Mouse (Mus musculus): ENCODE measurements around the gene S1pr3. TPM values are rescaled to one million over a fixed set of nuclear protein-coding genes. Genes with fewer than 3 reads are reported as not detected.
A peak's percentile ranks its signal among the peaks of the same experiment; 100 is the strongest.

The S1pr3 gene
- 0.31 TPM in 1 of 2 replicates, not detected in the other for total RNA-seq (2014; fragmentation: Nextera tagmentation)
- 0.33 and 0.42 TPM in 2 replicates for total RNA-seq (2017)

DNA sequence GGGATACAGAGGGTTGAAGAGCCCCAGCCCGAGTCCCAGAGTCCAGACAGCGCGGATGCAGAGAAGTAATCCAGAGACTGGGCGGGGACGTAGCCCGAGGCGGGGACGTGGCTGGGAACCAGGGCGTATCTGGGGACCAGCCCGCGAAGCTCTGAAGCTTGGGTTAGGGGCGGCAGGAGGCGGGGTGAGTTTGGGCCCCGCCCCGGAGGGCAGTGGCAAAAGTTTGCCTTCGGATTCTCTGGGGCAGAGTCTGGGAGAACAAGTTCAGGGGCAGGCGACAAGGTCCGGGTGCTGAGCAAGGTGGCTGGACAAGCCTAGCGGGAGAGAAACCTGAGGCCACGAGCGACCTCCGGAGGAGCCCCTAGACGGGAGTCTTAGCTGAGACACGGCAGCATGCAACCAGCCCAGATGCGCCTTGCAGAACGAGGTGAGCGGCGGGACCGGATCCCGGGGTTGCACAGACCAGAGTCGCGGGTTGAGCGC is at the start of gene S1pr3:
Gene S1pr3 (plus strand): TSS at position 121 of the 483 bp plus-strand sequence.
- ATAC-seq (replicated peaks; ENCODE audit: low FRiP score, low TSS enrichment, poor library complexity, severe bottlenecking): 0 out of 2 replicates have a peak, but pooled peaks have one; percentile 43

- no peak for ATAC-seq (replicated peaks; ENCODE audit: low FRiP score, low TSS enrichment, poor library complexity, severe bottlenecking)
Observed at GRCm38 (mm10) chr13:51360441-51360962, 47.9 kb upstream of the S1pr3 start.

DNA sequence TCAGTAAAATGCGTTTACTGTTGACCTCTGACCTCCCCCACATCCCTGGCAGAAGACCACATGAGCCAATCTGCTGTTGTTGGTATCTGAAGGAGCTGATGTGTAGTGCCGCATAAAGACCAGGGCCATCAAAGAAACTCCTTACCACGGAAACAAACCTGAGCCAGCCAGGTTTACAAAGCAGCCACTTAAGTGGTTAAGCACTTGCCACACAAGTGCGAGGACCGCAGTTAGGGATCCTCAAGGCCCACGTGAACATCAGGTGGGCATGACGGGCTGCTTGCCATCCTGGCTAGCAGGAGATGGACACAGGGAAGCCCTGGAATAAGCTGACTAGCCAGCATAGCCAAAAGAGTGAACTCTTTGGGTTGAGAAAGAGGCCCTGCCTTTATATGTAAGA is 45.0 kb upstream of the S1pr3 start:
- ATAC-seq (replicated peaks; ENCODE audit: low FRiP score, low TSS enrichment, poor library complexity, severe bottlenecking): no peak

- ATAC-seq (replicated peaks; ENCODE audit: low FRiP score, low TSS enrichment, poor library complexity, severe bottlenecking): no peak
Observed at GRCm38 (mm10) chr13:51363985-51364384, 44.5 kb upstream of the S1pr3 start.

DNA sequence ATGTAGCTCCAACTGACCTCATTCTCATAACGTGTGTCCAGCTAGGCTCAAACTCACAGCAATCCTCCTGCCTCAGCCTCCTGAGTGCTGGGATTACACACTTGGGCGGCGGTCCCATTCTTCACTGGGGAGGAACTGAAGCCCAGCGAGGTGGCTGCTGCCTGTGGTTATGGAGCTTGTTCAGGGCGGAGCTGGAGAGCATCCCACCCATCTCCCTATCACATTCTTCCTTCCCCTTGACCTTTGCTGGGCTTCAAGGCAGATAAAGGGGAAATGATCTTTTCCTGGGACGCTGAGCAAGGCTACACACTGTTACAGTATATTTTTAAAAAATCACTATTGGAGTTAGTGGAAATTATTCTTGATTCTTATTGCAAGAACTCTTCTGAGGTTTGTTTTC is 43.2 kb upstream of the S1pr3 start:
- ATAC-seq (replicated peaks; ENCODE audit: low FRiP score, low TSS enrichment, poor library complexity, severe bottlenecking): no peak

- no peak for ATAC-seq (replicated peaks; ENCODE audit: low FRiP score, low TSS enrichment, poor library complexity, severe bottlenecking)
Observed at GRCm38 (mm10) chr13:51368346-51368745, 40.1 kb upstream of the S1pr3 start.

- no peak for ATAC-seq (replicated peaks; ENCODE audit: low FRiP score, low TSS enrichment, poor library complexity, severe bottlenecking)
Observed at GRCm38 (mm10) chr13:51369354-51369753, 39.1 kb upstream of the S1pr3 start.

- no peak for ATAC-seq (replicated peaks; ENCODE audit: low FRiP score, low TSS enrichment, poor library complexity, severe bottlenecking)
Observed at GRCm38 (mm10) chr13:51373086-51373485, 35.4 kb upstream of the S1pr3 start.

DNA sequence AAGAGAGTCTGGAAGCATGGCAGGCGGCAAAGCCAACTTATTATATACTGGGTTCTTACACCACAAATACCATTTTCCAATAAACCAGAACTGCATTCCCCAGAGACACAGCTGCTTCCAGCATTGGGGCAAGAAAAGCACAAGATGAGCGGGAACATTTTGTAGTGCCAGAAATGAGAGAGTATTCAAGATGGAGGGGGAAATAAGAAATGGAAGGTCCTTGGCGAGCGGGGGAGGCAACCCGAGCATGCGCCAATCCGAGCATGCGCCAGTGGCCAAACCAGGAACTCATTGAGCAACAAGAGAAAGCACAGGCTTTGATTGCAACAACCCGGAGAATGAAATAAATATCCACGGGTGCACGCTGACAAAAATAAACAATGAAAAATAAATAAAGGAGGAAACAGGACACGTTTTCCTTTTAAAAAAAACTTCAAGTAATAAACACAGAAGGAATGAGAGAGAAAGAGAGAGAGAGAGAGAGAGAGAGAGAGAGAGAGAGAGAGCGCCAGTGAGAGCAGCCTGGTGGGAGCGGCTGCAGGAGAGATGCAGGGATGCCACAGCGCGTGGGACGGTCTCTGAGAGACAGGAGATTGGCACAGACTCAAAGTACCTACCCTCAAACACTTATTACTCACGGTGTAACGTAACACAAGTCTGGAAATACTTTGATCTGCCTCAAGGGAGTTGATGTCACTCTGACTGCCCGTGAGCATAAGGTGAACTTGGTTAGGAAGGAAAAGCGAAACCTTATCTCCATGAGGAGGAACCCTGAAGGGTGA is 34.2 kb upstream of the S1pr3 start:
- no peak for ATAC-seq (replicated peaks; ENCODE audit: low FRiP score, low TSS enrichment, poor library complexity, severe bottlenecking)

- ATAC-seq (replicated peaks; ENCODE audit: low FRiP score, low TSS enrichment, poor library complexity, severe bottlenecking): no peak
Observed at GRCm38 (mm10) chr13:51378126-51378525, 30.3 kb upstream of the S1pr3 start.

- ATAC-seq (replicated peaks; ENCODE audit: low FRiP score, low TSS enrichment, poor library complexity, severe bottlenecking): no peak
Observed at GRCm38 (mm10) chr13:51379596-51379995, 28.8 kb upstream of the S1pr3 start.

GRCm38 (mm10) chr13:51381498-51381897 is 26.9 kb upstream of the S1pr3 start:
- no peak for ATAC-seq (replicated peaks; ENCODE audit: low FRiP score, low TSS enrichment, poor library complexity, severe bottlenecking)

GRCm38 (mm10) chr13:51384899-51385298 is 23.5 kb upstream of the S1pr3 start:
- no peak for ATAC-seq (replicated peaks; ENCODE audit: low FRiP score, low TSS enrichment, poor library complexity, severe bottlenecking)

DNA sequence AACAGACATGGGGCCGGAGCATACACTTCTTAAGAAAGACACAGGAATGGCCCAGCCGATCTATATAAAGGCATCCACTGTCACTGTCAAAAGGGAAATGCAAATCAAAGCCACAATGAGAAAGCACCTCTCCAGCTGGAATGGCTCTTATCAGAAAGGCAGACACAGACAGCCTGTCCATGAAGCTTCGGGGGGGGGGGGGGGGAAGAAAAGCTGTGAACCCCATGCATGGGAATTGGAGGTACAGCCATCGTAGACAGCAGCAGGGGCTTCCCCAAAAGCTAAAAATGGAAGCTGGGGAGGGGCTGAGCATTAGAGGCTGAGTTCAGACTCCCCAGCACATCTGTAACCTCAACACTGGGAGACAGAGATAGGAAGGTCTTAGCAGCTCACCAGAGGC is 20.5 kb upstream of the S1pr3 start:
- ATAC-seq (replicated peaks; ENCODE audit: low FRiP score, low TSS enrichment, poor library complexity, severe bottlenecking): no peak

GRCm38 (mm10) chr13:51390398-51390797 is 18.0 kb upstream of the S1pr3 start:
- no peak for ATAC-seq (replicated peaks; ENCODE audit: low FRiP score, low TSS enrichment, poor library complexity, severe bottlenecking)

GRCm38 (mm10) chr13:51391359-51391916 is 17.0 kb upstream of the S1pr3 start:
- ATAC-seq (replicated peaks; ENCODE audit: low FRiP score, low TSS enrichment, poor library complexity, severe bottlenecking): no peak

DNA sequence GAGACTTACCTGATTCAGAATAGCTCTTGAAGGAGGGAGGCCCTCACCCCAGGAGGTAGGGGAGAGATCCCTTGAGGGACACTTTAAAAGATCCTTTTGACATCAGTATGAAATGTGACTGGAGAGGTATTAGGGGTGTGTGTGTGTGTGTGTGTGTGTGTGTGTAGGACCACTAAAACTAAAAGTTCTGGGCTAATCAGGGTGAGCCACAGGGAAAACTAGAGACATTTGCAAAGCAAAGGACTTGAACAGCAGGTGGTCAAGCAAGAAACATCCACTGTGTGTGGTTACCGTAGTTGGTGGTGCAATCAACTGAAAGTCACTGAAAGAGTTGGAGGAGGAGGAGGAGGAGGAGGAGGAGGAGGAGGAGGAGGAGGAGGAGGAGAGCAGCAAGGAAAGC is 16.2 kb upstream of the S1pr3 start:
- ATAC-seq (replicated peaks; ENCODE audit: low FRiP score, low TSS enrichment, poor library complexity, severe bottlenecking): no peak

GRCm38 (mm10) chr13:51397861-51398260 is 10.6 kb upstream of the S1pr3 start:
- ATAC-seq (replicated peaks; ENCODE audit: low FRiP score, low TSS enrichment, poor library complexity, severe bottlenecking): no peak

DNA sequence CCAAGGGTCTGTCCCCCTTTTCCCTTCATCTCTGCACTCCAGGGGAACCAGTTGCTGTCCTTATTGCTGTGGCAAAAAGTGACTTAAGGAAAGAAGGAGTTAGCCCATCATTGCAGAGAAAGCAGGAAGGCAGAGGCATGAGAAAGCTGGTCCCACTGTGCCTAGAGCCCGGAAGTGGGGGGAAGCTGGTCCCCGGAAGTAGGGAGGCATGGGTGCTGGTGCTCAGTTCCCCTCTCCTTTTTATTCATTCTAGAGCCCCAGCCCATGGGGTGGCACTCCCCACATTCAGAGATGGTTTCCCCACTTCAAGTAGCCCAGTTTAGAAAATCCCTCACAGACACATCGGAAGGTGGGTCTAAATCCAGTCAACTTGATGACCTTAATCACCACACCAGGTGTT is 8.9 kb upstream of the S1pr3 start:
- ATAC-seq (replicated peaks; ENCODE audit: low FRiP score, low TSS enrichment, poor library complexity, severe bottlenecking): no peak

DNA sequence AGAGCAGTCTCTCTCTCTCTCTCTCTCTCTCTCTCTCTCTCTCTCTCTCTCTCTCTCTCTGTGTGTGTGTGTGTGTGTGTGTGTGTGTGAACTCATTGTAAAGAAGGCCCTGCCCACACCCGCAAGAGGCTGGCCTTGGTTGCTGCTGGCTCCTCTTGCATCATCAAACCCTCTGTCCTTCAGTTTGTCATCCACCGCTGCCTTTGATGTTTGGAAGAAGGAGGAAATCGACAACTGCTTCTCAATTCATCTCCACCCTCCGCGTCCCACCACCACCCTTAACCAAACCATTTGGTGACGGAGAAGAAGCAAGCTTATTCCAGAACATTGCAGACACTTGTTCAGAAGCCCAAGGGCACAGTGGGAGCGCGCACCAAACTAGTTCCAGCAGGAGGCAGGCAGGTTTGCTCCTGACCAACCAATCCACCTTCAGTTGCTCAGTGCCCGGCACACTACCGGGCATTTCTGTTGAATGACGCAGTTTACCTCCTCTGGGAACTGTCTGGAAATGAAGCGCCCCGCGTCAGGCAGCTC is 8.2 kb upstream of the S1pr3 start:
- no peak for ATAC-seq (replicated peaks; ENCODE audit: low FRiP score, low TSS enrichment, poor library complexity, severe bottlenecking)

Data from megakaryocyte-erythroid progenitor cell, adult 5-6 weeks (primary cell).